Mouse (Mus musculus): ENCODE data around the gene Kmo. TPM values are rescaled to one million over a fixed set of nuclear protein-coding genes. Genes with fewer than 3 reads are reported as not detected.

Kmo gene
- polyA plus RNA-seq, 1 experiment from 2014 or later = 0.31 TPM

- 88% methylated on average over 6 of the region's 6 CpGs for WGBS
- no peak for DNase-seq (ENCODE audit: low spot score)
- no peak overlapping the region for H3K4me2 ChIP-seq (replicated peaks)
- peaks cover 5% of the 10 kb centered on the region for H3K4me1 ChIP-seq (replicated peaks; ENCODE audit: control insufficient read depth, insufficient read depth, low read length)
- no peaks in the 10 kb centered on the region for H3K9me3 ChIP-seq (ENCODE audit: control insufficient read depth, low read length)
- no peak overlapping the region for H3K9ac ChIP-seq
- no peak overlapping the region for H3K27ac ChIP-seq
- H3K27me3 ChIP-seq (ENCODE audit: control insufficient read depth, insufficient read depth, low read length) = no peaks in the 10 kb centered on the region
- no peaks in the 10 kb centered on the region for H3K36me3 ChIP-seq (replicated peaks; ENCODE audit: control insufficient read depth, insufficient read depth)
- ATAC-seq (ENCODE audit: low FRiP score) = no peak
- no peak overlapping the region for H3K4me3 ChIP-seq (replicated peaks; ENCODE audit: low read length)
These were observed 9.1 kb downstream of the Kmo start for GRCm38 (mm10) chr1:175629248-175629647.

- Histone ChIP-seq H3K27me3 (ENCODE audit: control insufficient read depth, insufficient read depth, low read length) (no peaks in the 10 kb centered on the region), H3K4me2 (replicated peaks) (no peak overlapping the region), H3K36me3 (replicated peaks; ENCODE audit: control insufficient read depth, insufficient read depth) (no peaks in the 10 kb centered on the region), H3K27ac (no peak overlapping the region), H3K9ac (no peak overlapping the region), H3K4me3 (replicated peaks; ENCODE audit: low read length) (no peak overlapping the region), H3K4me1 (replicated peaks; ENCODE audit: control insufficient read depth, insufficient read depth, low read length) (no peaks in the 10 kb centered on the region), H3K9me3 (ENCODE audit: control insufficient read depth, low read length) (no peaks in the 10 kb centered on the region)
- ATAC-seq (ENCODE audit: low FRiP score) (no peak), DNase-seq (ENCODE audit: low spot score) (no peak)
- 90% methylated on average over 5 of the region's 5 CpGs for WGBS
These were observed 10.2 kb downstream of the Kmo start for GRCm38 (mm10) chr1:175630345-175630744.

GRCm38 (mm10) chr1:175631080-175631479 is 10.9 kb downstream of the Kmo start:
- H3K9me3 ChIP-seq (ENCODE audit: control insufficient read depth, low read length) = no peaks in the 10 kb centered on the region
- ATAC-seq (ENCODE audit: low FRiP score) (no peak), DNase-seq (ENCODE audit: low spot score) (no peak)
- H3K4me2 ChIP-seq (replicated peaks) = no peak overlapping the region
- H3K27ac ChIP-seq = no peak overlapping the region
- H3K27me3 ChIP-seq (ENCODE audit: control insufficient read depth, insufficient read depth, low read length) = no peaks in the 10 kb centered on the region
- H3K4me3 ChIP-seq (replicated peaks; ENCODE audit: low read length) = no peak overlapping the region
- H3K4me1 ChIP-seq (replicated peaks; ENCODE audit: control insufficient read depth, insufficient read depth, low read length) = no peaks in the 10 kb centered on the region
- H3K36me3 ChIP-seq (replicated peaks; ENCODE audit: control insufficient read depth, insufficient read depth) = no peaks in the 10 kb centered on the region
- 86% methylated on average over 3 of the region's 3 CpGs for WGBS
- no peak overlapping the region for H3K9ac ChIP-seq

GRCm38 (mm10) chr1:175631721-175632221 is 11.6 kb downstream of the Kmo start:
- no peak for ATAC-seq (ENCODE audit: low FRiP score)
- no peaks in the 10 kb centered on the region for H3K36me3 ChIP-seq (replicated peaks; ENCODE audit: control insufficient read depth, insufficient read depth)
- H3K4me1 ChIP-seq (replicated peaks; ENCODE audit: control insufficient read depth, insufficient read depth, low read length) = no peaks in the 10 kb centered on the region
- no peak overlapping the region for H3K9ac ChIP-seq
- no peaks in the 10 kb centered on the region for H3K9me3 ChIP-seq (ENCODE audit: control insufficient read depth, low read length)
- H3K4me2 ChIP-seq (replicated peaks) = no peak overlapping the region
- WGBS = 86% methylated on average over 10 of the region's 10 CpGs
- no peak for DNase-seq (ENCODE audit: low spot score)
- H3K27me3 ChIP-seq (ENCODE audit: control insufficient read depth, insufficient read depth, low read length) = no peaks in the 10 kb centered on the region
- H3K4me3 ChIP-seq (replicated peaks; ENCODE audit: low read length) = no peak overlapping the region
- no peak overlapping the region for H3K27ac ChIP-seq

GRCm38 (mm10) chr1:175632470-175632869 is 12.3 kb downstream of the Kmo start:
- H3K27ac ChIP-seq = no peak overlapping the region
- no peaks in the 10 kb centered on the region for H3K27me3 ChIP-seq (ENCODE audit: control insufficient read depth, insufficient read depth, low read length)
- no peaks in the 10 kb centered on the region for H3K9me3 ChIP-seq (ENCODE audit: control insufficient read depth, low read length)
- H3K4me3 ChIP-seq (replicated peaks; ENCODE audit: low read length) = no peak overlapping the region
- H3K36me3 ChIP-seq (replicated peaks; ENCODE audit: control insufficient read depth, insufficient read depth) = no peaks in the 10 kb centered on the region
- no peak for ATAC-seq (ENCODE audit: low FRiP score)
- no peak overlapping the region for H3K4me2 ChIP-seq (replicated peaks)
- H3K9ac ChIP-seq = no peak overlapping the region
- 96% methylated on average over 14 of the region's 14 CpGs for WGBS
- H3K4me1 ChIP-seq (replicated peaks; ENCODE audit: control insufficient read depth, insufficient read depth, low read length) = no peaks in the 10 kb centered on the region
- DNase-seq (ENCODE audit: low spot score) = no peak

- no peaks in the 10 kb centered on the region for H3K4me1 ChIP-seq (replicated peaks; ENCODE audit: control insufficient read depth, insufficient read depth, low read length)
- DNase-seq (ENCODE audit: low spot score) = no peak
- no peaks in the 10 kb centered on the region for H3K27me3 ChIP-seq (ENCODE audit: control insufficient read depth, insufficient read depth, low read length)
These were observed 17.5 kb downstream of the Kmo start for GRCm38 (mm10) chr1:175637677-175638076.

GRCm38 (mm10) chr1:175639072-175639471 is 18.9 kb downstream of the Kmo start:
- DNase-seq (ENCODE audit: low spot score) (no peak), ATAC-seq (ENCODE audit: low FRiP score) (no peak)
- Histone ChIP-seq H3K9ac (no peak overlapping the region), H3K27ac (no peak overlapping the region), H3K4me1 (replicated peaks; ENCODE audit: control insufficient read depth, insufficient read depth, low read length) (no peaks in the 10 kb centered on the region), H3K36me3 (replicated peaks; ENCODE audit: control insufficient read depth, insufficient read depth) (no peaks in the 10 kb centered on the region), H3K4me3 (replicated peaks; ENCODE audit: low read length) (no peak overlapping the region), H3K27me3 (ENCODE audit: control insufficient read depth, insufficient read depth, low read length) (no peaks in the 10 kb centered on the region), H3K4me2 (replicated peaks) (no peak overlapping the region), H3K9me3 (ENCODE audit: control insufficient read depth, low read length) (no peaks in the 10 kb centered on the region)
- WGBS = 82% methylated on average over 7 of the region's 7 CpGs

More at GRCm38 (mm10) chr1:175637677-175638076, 17.5 kb downstream of the Kmo start:
- Histone ChIP-seq H3K4me2 (replicated peaks) (no peak overlapping the region), H3K27ac (no peak overlapping the region), H3K36me3 (replicated peaks; ENCODE audit: control insufficient read depth, insufficient read depth) (no peaks in the 10 kb centered on the region), H3K9me3 (ENCODE audit: control insufficient read depth, low read length) (no peaks in the 10 kb centered on the region), H3K9ac (no peak overlapping the region), H3K4me3 (replicated peaks; ENCODE audit: low read length) (no peak overlapping the region)
- 81% methylated on average over 7 of the region's 7 CpGs for WGBS
- ATAC-seq (ENCODE audit: low FRiP score) = no peak

GRCm38 (mm10) chr1:175640435-175641150 is 20.4 kb downstream of the Kmo start:
- Histone ChIP-seq H3K4me2 (replicated peaks) (no peak overlapping the region), H3K4me3 (replicated peaks; ENCODE audit: low read length) (no peak overlapping the region), H3K9ac (no peak overlapping the region), H3K9me3 (ENCODE audit: control insufficient read depth, low read length) (no peaks in the 10 kb centered on the region), H3K36me3 (replicated peaks; ENCODE audit: control insufficient read depth, insufficient read depth) (no peaks in the 10 kb centered on the region), H3K27me3 (ENCODE audit: control insufficient read depth, insufficient read depth, low read length) (no peaks in the 10 kb centered on the region), H3K27ac (no peak overlapping the region), H3K4me1 (replicated peaks; ENCODE audit: control insufficient read depth, insufficient read depth, low read length) (no peaks in the 10 kb centered on the region)
- no peak for DNase-seq (ENCODE audit: low spot score)
- 86% methylated on average over 6 of the region's 6 CpGs for WGBS
- ATAC-seq (ENCODE audit: low FRiP score) = no peak

- ATAC-seq (ENCODE audit: low FRiP score) = no peak
These were observed 23.5 kb downstream of the Kmo start for GRCm38 (mm10) chr1:175643496-175644265.

More at GRCm38 (mm10) chr1:175643496-175644265, 23.5 kb downstream of the Kmo start:
- Histone ChIP-seq H3K4me1 (replicated peaks; ENCODE audit: control insufficient read depth, insufficient read depth, low read length) (no peaks in the 10 kb centered on the region), H3K36me3 (replicated peaks; ENCODE audit: control insufficient read depth, insufficient read depth) (no peaks in the 10 kb centered on the region), H3K9me3 (ENCODE audit: control insufficient read depth, low read length) (no peaks in the 10 kb centered on the region), H3K27me3 (ENCODE audit: control insufficient read depth, insufficient read depth, low read length) (no peaks in the 10 kb centered on the region), H3K4me2 (replicated peaks) (no peak overlapping the region), H3K4me3 (replicated peaks; ENCODE audit: low read length) (no peak overlapping the region), H3K9ac (no peak overlapping the region), H3K27ac (no peak overlapping the region)
- 85% methylated on average over 5 of the region's 5 CpGs for WGBS
- no peak for DNase-seq (ENCODE audit: low spot score)

Measured in hindbrain, embryonic 14.5 days (tissue).